Mouse (Mus musculus): ENCODE measurements at regions not wholly inside any gene's neighbourhood (a gene's known extent, or its start where the extent isn't known, plus 50 kb on each side); places are given as distances from the start of the nearest gene placed in this dataset.

GRCm38 (mm10) chrX:12873698-12874144 lies 111.8 kb upstream of the Med14 start:
- peaks cover 2% of the 10 kb centered on the region for H3K4me1 ChIP-seq (ENCODE audit: control insufficient read depth, insufficient read depth, low read length)
- H3K4me3 ChIP-seq (replicated peaks; ENCODE audit: extremely low read depth, low read depth, low read length), result peak overlapping the region; percentile 64
- peak; percentile 52 for DNase-seq
- TF ChIP-seq CTCF (IDR thresholded peaks at IDR 0.05; ENCODE audit: insufficient read depth, low read length) (peak; percentile 71), POLR2A (IDR thresholded peaks at IDR 0.05; ENCODE audit: borderline replicate concordance, extremely low read depth, low read depth, low read length) (no peak)
- 49% methylated on average over 22 of the region's 22 CpGs for WGBS

- 53% methylated on average over 6 of the region's 6 CpGs for WGBS
- no peak for DNase-seq
- H3K4me1 ChIP-seq (ENCODE audit: control insufficient read depth, insufficient read depth, low read length), result peaks cover 2% of the 10 kb centered on the region
- no peak overlapping the region for H3K4me3 ChIP-seq (replicated peaks; ENCODE audit: extremely low read depth, low read depth, low read length)
- TF ChIP-seq CTCF (IDR thresholded peaks at IDR 0.05; ENCODE audit: insufficient read depth, low read length), result no peak
- TF ChIP-seq POLR2A (IDR thresholded peaks at IDR 0.05; ENCODE audit: borderline replicate concordance, extremely low read depth, low read depth, low read length), result no peak
Observed at GRCm38 (mm10) chrX:12873230-12873629, 111.4 kb upstream of the Med14 start.

- TF ChIP-seq POLR2A (IDR thresholded peaks at IDR 0.05; ENCODE audit: borderline replicate concordance, extremely low read depth, low read depth, low read length) (no peak), CTCF (IDR thresholded peaks at IDR 0.05; ENCODE audit: insufficient read depth, low read length) (no peak)
- 83% methylated on average over 5 of the region's 5 CpGs for WGBS
- no peak for DNase-seq
- H3K4me3 ChIP-seq (replicated peaks; ENCODE audit: extremely low read depth, low read depth, low read length), result no peak overlapping the region
- H3K4me1 ChIP-seq (ENCODE audit: control insufficient read depth, insufficient read depth, low read length), result no peaks in the 10 kb centered on the region
Observed at GRCm38 (mm10) chrX:12866885-12867498, 105.1 kb upstream of the Med14 start.

GRCm38 (mm10) chrX:12866176-12866575 lies 104.3 kb upstream of the Med14 start:
- no peaks in the 10 kb centered on the region for H3K4me1 ChIP-seq (ENCODE audit: control insufficient read depth, insufficient read depth, low read length)
- no peak for DNase-seq
- TF ChIP-seq POLR2A (IDR thresholded peaks at IDR 0.05; ENCODE audit: borderline replicate concordance, extremely low read depth, low read depth, low read length) (no peak), CTCF (IDR thresholded peaks at IDR 0.05; ENCODE audit: insufficient read depth, low read length) (no peak)
- H3K4me3 ChIP-seq (replicated peaks; ENCODE audit: extremely low read depth, low read depth, low read length), result no peak overlapping the region
- 88% methylated on average over 3 of the region's 3 CpGs for WGBS

GRCm38 (mm10) chrX:12860168-12860567 lies 98.3 kb upstream of the Med14 start:
- DNase-seq, result no peak
- no peak overlapping the region for H3K4me3 ChIP-seq (replicated peaks; ENCODE audit: extremely low read depth, low read depth, low read length)
- no peak for TF ChIP-seq POLR2A (IDR thresholded peaks at IDR 0.05; ENCODE audit: borderline replicate concordance, extremely low read depth, low read depth, low read length)
- TF ChIP-seq CTCF (IDR thresholded peaks at IDR 0.05; ENCODE audit: insufficient read depth, low read length), result peak; percentile 39; the same call in 1 of the 2 replicates
- H3K4me1 ChIP-seq (ENCODE audit: control insufficient read depth, insufficient read depth, low read length), result no peaks in the 10 kb centered on the region
- 71% methylated on average over 6 of the region's 6 CpGs for WGBS

- no peak overlapping the region for H3K4me3 ChIP-seq (replicated peaks; ENCODE audit: extremely low read depth, low read depth, low read length)
- TF ChIP-seq POLR2A (IDR thresholded peaks at IDR 0.05; ENCODE audit: borderline replicate concordance, extremely low read depth, low read depth, low read length) (no peak), CTCF (IDR thresholded peaks at IDR 0.05; ENCODE audit: insufficient read depth, low read length) (no peak)
- DNase-seq, result no peak
- H3K4me1 ChIP-seq (ENCODE audit: control insufficient read depth, insufficient read depth, low read length), result no peaks in the 10 kb centered on the region
- WGBS, result 61% methylated on average over 2 of the region's 2 CpGs
Observed at GRCm38 (mm10) chrX:12858757-12859156, 96.9 kb upstream of the Med14 start.

GRCm38 (mm10) chrX:12857881-12858755 lies 96.2 kb upstream of the Med14 start:
- TF ChIP-seq CTCF (IDR thresholded peaks at IDR 0.05; ENCODE audit: insufficient read depth, low read length), result no peak
- TF ChIP-seq POLR2A (IDR thresholded peaks at IDR 0.05; ENCODE audit: borderline replicate concordance, extremely low read depth, low read depth, low read length), result no peak; the same call in 1 of the 2 replicates
- peak; percentile 40 for DNase-seq
- no peaks in the 10 kb centered on the region for H3K4me1 ChIP-seq (ENCODE audit: control insufficient read depth, insufficient read depth, low read length)
- H3K4me3 ChIP-seq (replicated peaks; ENCODE audit: extremely low read depth, low read depth, low read length), result peak overlapping the region; percentile 31
- WGBS, result 30% methylated on average over 17 of the region's 17 CpGs

GRCm38 (mm10) chrX:12855425-12855824 lies 93.6 kb upstream of the Med14 start:
- peak; percentile 26 for DNase-seq
- no peaks in the 10 kb centered on the region for H3K4me1 ChIP-seq (ENCODE audit: control insufficient read depth, insufficient read depth, low read length)
- TF ChIP-seq CTCF (IDR thresholded peaks at IDR 0.05; ENCODE audit: insufficient read depth, low read length) (no peak), POLR2A (IDR thresholded peaks at IDR 0.05; ENCODE audit: borderline replicate concordance, extremely low read depth, low read depth, low read length) (no peak)
- 65% methylated on average over 4 of the region's 4 CpGs for WGBS
- no peak overlapping the region for H3K4me3 ChIP-seq (replicated peaks; ENCODE audit: extremely low read depth, low read depth, low read length)

GRCm38 (mm10) chrX:12851684-12852083 lies 89.8 kb upstream of the Med14 start:
- DNase-seq, result no peak
- 73% methylated on average over 4 of the region's 4 CpGs for WGBS
- no peaks in the 10 kb centered on the region for H3K4me1 ChIP-seq (ENCODE audit: control insufficient read depth, insufficient read depth, low read length)
- TF ChIP-seq POLR2A (IDR thresholded peaks at IDR 0.05; ENCODE audit: borderline replicate concordance, extremely low read depth, low read depth, low read length) (no peak), CTCF (IDR thresholded peaks at IDR 0.05; ENCODE audit: insufficient read depth, low read length) (no peak)
- H3K4me3 ChIP-seq (replicated peaks; ENCODE audit: extremely low read depth, low read depth, low read length), result no peak overlapping the region
